ENCODE assay signal across 8 mouse cellular contexts in genomic region chr11:103264427-103265005, GRCm38 (mm10). TPM values are rescaled to one million over a fixed set of nuclear protein-coding genes. Genes with fewer than 3 reads are reported as not detected.
DNase-seq lines count a peak whose midpoint lies in the region; ATAC-seq and TF ChIP-seq lines count a peak whose summit lies in the region.

No protein-coding gene starts in this region.

- WGBS in liver, postnatal 0 days (ENCODE audit: insufficient replicate concordance), result 65% methylated on average over 20 of the region's 20 CpGs
- 75% methylated on average over 20 of the region's 20 CpGs for WGBS in liver, embryonic 12.5 days (ENCODE audit: insufficient replicate concordance)
- WGBS in forebrain, embryonic 13.5 days, result 69% methylated on average over 20 of the region's 20 CpGs

- TF ChIP-seq CTCF in liver, postnatal 0 days (IDR thresholded peaks at IDR 0.05; ENCODE audit: low read depth), result no peak

- H3K9ac ChIP-seq in liver, postnatal 0 days (replicated peaks), result 0 out of 2 replicates have a peak overlapping the region, but pooled peaks have one; percentile 16
- H3K9ac ChIP-seq in liver, embryonic 12.5 days, result no peak overlapping the region
- peak overlapping the region; percentile 34 for H3K9ac ChIP-seq in forebrain, embryonic 13.5 days

- H3K9me3 ChIP-seq in liver, postnatal 0 days (ENCODE audit: low read length), result no peaks in the 10 kb centered on the region
- no peaks in the 10 kb centered on the region for H3K9me3 ChIP-seq in liver, embryonic 12.5 days (replicated peaks)
- H3K9me3 ChIP-seq in forebrain, embryonic 13.5 days (replicated peaks), result no peaks in the 10 kb centered on the region

- intact Hi-C loops in gastrocnemius, postnatal 14 days (cut with DNase I; ENCODE audit: low total_unique reads), result no loop called here

- H3K27me3 ChIP-seq in liver, postnatal 0 days (ENCODE audit: insufficient read depth, low read length), result no peaks in the 10 kb centered on the region
- 0 out of 2 replicates have a peak, but pooled peaks cover 11% of the 10 kb centered on the region for H3K27me3 ChIP-seq in liver, embryonic 12.5 days (replicated peaks)
- H3K27me3 ChIP-seq in forebrain, embryonic 13.5 days, result no peaks in the 10 kb centered on the region

- TF ChIP-seq EP300 in liver, postnatal 0 days (IDR thresholded peaks at IDR 0.05; ENCODE audit: low read depth), result no peak

- no peak for DNase-seq in liver, postnatal 0 days
- DNase-seq in kidney, postnatal 10 days, result peak; percentile 39
- peak; percentile 63 for DNase-seq in thymus, postnatal 14 days
- no peak for DNase-seq in cerebellum, adult 18-20 months
- no peak for DNase-seq in right cerebral cortex, adult 18-20 months
- DNase-seq in gastrocnemius, postnatal 14 days, result no peak

- H3K36me3 ChIP-seq in liver, postnatal 0 days (replicated peaks; ENCODE audit: insufficient read depth, low read length), result no peaks in the 10 kb centered on the region
- no peaks in the 10 kb centered on the region for H3K36me3 ChIP-seq in liver, embryonic 12.5 days
- no peaks in the 10 kb centered on the region for H3K36me3 ChIP-seq in forebrain, embryonic 13.5 days (ENCODE audit: poor library complexity, severe bottlenecking)

- peak overlapping the region; percentile 46 for H3K27ac ChIP-seq in liver, postnatal 0 days (ENCODE audit: low read depth)
- H3K27ac ChIP-seq in liver, embryonic 12.5 days, result no peak overlapping the region
- H3K27ac ChIP-seq in forebrain, embryonic 13.5 days, result peak overlapping the region; percentile 59

- H3K4me1 ChIP-seq in liver, postnatal 0 days (ENCODE audit: insufficient read depth), result peaks cover 28% of the 10 kb centered on the region
- H3K4me1 ChIP-seq in liver, embryonic 12.5 days, result peaks cover 68% of the 10 kb centered on the region
- peaks cover 55% of the 10 kb centered on the region for H3K4me1 ChIP-seq in forebrain, embryonic 13.5 days

- H3K4me2 ChIP-seq in liver, postnatal 0 days (ENCODE audit: low read depth, low read length), result peak overlapping the region; percentile 56
- no peak overlapping the region for H3K4me2 ChIP-seq in liver, embryonic 12.5 days
- H3K4me2 ChIP-seq in forebrain, embryonic 13.5 days, result peak overlapping the region; percentile 85

- no peak for ATAC-seq in liver, postnatal 0 days
- ATAC-seq in liver, embryonic 12.5 days, result no peak
- ATAC-seq in forebrain, embryonic 13.5 days, result no peak

- H3K4me3 ChIP-seq in liver, postnatal 0 days (ENCODE audit: low read depth, low read length), result peak overlapping the region; percentile 21; the same call in 1 of the 2 replicates
- H3K4me3 ChIP-seq in liver, embryonic 12.5 days, result no peak overlapping the region
- H3K4me3 ChIP-seq in forebrain, embryonic 13.5 days, result no peak overlapping the region; the same call in 1 of the 2 replicates

RNA-seq across cellular contexts. Expression of gene Map3k14, which starts 2.8 kb away (rescaled TPM):
- polyA plus RNA-seq in liver, postnatal 0 days (2015; fragmentation: Nextera tagmentation; extraction: Ambion mirVana), result 0.67 and 0.78 TPM in 2 replicates
- polyA plus RNA-seq in liver, embryonic 12.5 days (2016; fragmentation: Nextera tagmentation; extraction: Ambion mirVana), result 0.84 and 0.93 TPM in 2 replicates
- polyA plus RNA-seq in forebrain, embryonic 13.5 days (2015; fragmentation: Nextera tagmentation; extraction: Ambion mirVana), result 2.8 and 4.5 TPM in 2 replicates
- 1 to 10 TPM; 2.2 to 2.3 TPM for total RNA-seq in gastrocnemius, postnatal 14 days (2021)

RNA-seq across cellular contexts. Expression of gene Spata32, which starts 46.3 kb away (rescaled TPM):
- polyA plus RNA-seq in liver, postnatal 0 days (2015; fragmentation: Nextera tagmentation; extraction: Ambion mirVana), result not detected in 2 replicates
- polyA plus RNA-seq in liver, embryonic 12.5 days (2016; fragmentation: Nextera tagmentation; extraction: Ambion mirVana), result not detected in 2 replicates
- polyA plus RNA-seq in forebrain, embryonic 13.5 days (2015; fragmentation: Nextera tagmentation; extraction: Ambion mirVana), result not detected in 2 replicates
- total RNA-seq in gastrocnemius, postnatal 14 days (2021), result not detected

RNA-seq across cellular contexts. Expression of gene 1700023F06Rik, which starts 56.2 kb away (rescaled TPM):
- 0.09 TPM in 1 of 2 replicates, not detected in the other for polyA plus RNA-seq in liver, postnatal 0 days (2015; fragmentation: Nextera tagmentation; extraction: Ambion mirVana)
- polyA plus RNA-seq in liver, embryonic 12.5 days (2016; fragmentation: Nextera tagmentation; extraction: Ambion mirVana), result 0.11 TPM in 1 of 2 replicates, not detected in the other
- 0.37 and 0.54 TPM in 2 replicates for polyA plus RNA-seq in forebrain, embryonic 13.5 days (2015; fragmentation: Nextera tagmentation; extraction: Ambion mirVana)
- not detected for total RNA-seq in gastrocnemius, postnatal 14 days (2021)

Comparison
In these comparisons a context has a peak if more than half of its experiments do, and no peak if none do; other contexts are left out.
1. DNase-seq: peak in kidney, postnatal 10 days (single experiment) and thymus, postnatal 14 days (single experiment); none in liver, postnatal 0 days (single experiment), cerebellum, adult 18-20 months (0 of 2), right cerebral cortex, adult 18-20 months (single experiment) and gastrocnemius, postnatal 14 days (single experiment).